Mouse (Mus musculus) mesoderm, embryonic 11.5 days (tissue): ENCODE results near the gene Slc37a4.
"Not testable (repeated sequence)": the region's sequence is repeated elsewhere in the genome, so short reads cannot be mapped to it uniquely, and the experiment has no call there.

Source experiments
- DNase-seq: peaks from one replicate; pipeline ENCODE4 v3.0.0-alpha.2; 2012; ENCODE audit warnings: low read depth, low spot score

Gene Slc37a4

DNA sequence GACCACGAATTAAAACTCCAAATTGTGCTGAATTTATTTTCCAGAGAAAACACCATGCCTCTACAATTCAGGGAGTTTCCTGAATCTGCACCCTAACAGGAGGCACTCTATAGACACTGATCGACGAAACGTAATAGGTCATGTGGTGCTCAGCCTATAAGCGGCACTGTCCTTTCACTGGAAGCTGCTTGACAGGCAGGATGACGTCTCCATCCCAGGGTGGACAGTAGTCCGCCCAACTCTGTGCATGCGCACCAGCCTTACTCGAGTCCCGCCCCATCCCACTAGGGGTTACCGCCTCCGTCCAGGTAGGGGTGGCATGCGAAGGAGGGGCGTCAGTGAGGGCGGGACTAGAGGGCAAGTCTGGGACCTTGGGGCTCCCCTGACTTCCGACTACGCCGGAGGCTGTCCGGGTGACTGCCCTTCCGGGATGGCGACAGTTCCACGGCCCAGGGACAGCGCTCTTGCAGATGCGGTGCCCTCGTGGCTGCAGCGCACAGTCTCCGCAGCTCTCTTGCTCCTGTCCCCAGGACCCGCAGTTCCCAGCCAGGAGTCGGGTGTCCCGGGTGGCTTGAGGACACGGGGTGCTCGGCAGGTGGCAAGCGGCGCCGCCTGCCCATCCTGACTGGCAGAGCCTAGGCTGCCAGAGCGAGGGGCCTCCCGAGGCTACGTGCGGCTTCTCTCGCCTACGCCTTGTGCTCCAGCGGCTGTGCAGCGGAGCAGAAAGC lies at the start of gene Slc37a4:
Gene Slc37a4 (plus strand): TSS at position 169 of the 728 bp plus-strand sequence.
- DNase-seq, result peak; percentile 93

DNA sequence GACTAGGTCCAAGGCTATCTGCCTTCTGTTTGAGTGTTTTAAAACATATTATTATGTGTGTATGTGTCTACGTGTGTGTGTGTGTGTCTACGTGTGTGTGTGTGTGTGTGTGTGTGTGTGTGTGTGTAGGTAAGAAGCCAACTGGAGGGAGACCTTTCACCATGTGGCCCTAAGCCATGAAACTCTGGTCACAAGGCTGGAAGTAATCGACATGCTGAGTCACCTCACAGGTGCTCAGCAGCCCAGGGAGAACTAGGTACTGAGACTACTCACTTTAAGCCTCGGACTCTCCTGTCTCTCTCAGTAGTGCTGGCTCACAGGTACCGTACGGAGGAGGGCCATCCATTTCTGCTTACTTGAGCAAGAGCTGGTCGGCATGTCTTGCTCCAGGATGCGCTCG lies 49.5 kb upstream of the Slc37a4 start:
- DNase-seq, result no peak

DNA sequence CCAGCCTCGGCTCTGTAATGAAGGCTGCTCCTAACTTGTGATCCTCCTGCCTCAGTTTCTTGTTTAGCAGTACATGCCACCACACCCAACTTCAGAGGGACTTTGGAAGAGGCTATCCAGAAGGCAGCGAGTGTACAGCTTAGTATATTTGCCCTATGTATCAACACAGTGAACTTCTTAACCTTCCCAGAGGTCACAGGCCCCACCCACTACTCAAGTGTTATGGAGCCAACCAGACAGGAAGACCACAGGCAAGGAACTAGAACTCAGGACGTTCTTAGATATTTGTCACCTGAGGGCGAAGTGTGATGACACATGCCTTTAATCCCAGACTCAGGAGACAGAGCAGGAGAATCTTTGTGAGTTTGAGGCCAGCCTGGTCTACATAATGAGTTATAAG lies 49.0 kb upstream of the Slc37a4 start:
- no peak for DNase-seq

DNA sequence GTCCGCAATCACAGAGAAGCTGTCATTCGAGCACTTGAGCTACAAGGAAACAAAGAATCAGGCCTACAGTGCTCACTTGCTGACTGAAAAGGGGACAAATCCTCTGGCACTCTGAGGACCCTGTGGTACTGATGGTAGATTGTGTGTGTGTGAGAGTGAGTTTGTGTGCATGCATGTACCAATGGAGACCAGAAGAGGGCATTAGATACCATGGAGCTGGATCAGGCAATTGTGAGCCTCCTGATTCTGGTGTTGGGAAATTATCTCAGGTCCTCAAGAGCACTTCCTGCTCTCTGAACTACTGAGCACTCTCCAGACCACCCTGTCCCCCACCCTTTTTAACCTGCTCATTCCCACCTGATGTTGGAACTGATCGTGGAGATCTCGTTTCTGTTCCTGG lies 48.1 kb upstream of the Slc37a4 start:
- no peak for DNase-seq

DNA sequence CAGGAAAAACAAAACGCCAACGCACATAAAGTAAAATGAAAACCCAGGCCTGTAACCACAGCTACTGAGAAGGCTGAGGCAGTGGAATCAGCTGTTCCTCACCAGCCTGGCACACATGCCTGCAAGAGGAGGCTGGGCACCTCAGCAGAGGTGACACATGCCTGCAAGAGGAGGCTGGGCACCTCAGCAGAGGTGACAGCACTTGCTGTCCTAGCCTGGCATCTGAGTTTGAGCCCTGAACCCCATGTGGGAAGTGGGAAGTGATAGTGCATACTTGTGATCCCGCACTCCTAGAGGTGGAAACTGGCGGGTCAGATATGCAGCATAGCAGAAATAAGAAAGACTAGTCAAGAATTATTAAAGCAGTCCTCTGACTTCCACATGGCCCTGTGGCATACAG lies 45.3 kb upstream of the Slc37a4 start:
- DNase-seq, result no peak

DNA sequence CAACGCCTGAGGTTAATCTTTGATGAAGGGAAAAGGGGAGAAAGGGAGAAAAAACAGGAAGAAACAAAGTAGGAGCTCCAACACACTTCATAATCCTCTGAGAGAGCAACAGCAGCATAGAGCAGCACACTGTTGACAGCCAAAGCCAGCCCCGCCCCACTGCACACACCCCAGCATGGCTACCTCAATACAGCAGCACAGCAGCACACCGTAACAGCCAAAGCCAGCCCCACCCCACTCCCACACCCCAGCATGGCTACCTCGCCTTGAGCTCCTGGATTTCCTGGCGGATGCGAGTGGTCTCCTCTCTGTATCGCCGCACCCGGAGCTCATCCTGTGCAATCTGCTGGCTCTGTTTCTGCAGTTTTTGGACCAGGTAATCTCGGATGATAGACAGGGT lies 44.3 kb upstream of the Slc37a4 start:
- no peak for DNase-seq

DNA sequence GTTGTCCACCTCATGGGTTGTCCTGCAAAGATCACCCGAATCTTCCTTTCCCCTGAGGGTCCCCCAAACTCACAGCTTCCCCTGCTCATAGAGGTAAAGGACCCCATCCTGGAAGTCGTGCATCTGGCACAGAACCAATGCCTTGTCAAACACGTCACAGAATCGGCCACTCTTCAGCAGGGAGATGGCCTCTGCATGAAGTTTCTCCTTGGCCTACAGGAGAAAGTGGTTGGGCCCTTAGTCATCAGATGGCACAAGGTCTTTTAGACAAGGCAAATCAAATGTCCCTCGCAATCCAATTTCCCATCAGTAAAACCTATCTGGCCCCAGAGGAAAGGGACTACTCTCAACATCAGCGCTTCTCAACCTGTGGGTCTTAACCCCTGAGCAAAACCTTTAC lies 43.5 kb upstream of the Slc37a4 start:
- no peak for DNase-seq

DNA sequence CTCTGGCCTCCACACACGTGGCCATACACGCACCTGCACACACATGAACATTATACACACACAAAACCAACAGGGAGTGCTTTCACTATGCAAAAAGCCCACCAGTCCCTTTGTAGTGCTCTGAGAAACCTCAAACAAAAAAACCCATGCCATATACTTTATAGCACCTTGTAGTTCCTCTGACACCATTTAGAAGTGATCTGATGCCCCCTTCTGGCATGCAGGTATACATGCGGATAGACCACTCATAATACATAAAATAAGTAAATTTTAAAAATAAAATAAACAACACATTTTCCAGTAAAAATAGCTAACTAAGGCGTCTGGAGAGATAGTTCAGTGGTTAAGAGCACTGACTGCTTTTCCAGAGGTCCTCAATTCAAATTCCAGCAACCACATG lies 39.4 kb upstream of the Slc37a4 start:
- DNase-seq, result peak; percentile 41

DNA sequence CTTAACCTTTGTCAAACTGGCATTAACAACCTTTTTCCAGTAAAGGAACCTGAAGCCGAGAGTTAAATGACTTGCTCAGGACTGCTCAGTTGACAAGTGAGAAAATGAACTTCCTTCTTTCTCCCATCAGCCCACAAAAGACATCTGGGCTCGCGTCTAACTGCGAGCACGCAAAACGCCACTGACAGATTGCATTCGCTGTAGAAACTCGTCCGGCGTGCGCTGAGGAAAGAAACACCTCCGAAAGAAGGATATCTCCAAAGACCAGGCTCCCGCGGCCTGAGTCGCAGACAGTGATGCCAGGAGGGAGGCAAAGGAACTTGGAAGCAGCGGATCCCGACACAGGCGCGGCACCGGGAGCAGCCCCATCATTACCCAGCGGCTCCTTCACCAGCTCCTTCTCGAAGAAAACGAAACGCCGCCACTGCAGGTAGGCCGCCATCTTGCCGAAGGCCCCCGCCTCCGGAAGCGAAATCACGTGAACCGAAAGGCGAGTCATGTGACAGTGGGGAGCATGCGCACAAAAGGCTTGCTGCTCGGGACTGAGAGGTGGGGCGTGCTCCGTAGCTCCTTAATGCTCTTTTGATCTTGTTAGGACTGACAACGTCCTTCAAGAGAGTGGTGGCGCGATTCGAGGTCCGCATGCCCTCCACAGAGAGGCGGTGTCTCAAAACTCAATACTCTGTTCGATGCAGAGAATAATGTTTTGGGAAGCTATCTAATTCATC lies 35.3 kb upstream of the Slc37a4 start, which contains the start of gene Vps11:
Gene Vps11 (minus strand): TSS at position 481 of the 728 bp plus-strand sequence.
- peak; percentile 99 for DNase-seq

DNA sequence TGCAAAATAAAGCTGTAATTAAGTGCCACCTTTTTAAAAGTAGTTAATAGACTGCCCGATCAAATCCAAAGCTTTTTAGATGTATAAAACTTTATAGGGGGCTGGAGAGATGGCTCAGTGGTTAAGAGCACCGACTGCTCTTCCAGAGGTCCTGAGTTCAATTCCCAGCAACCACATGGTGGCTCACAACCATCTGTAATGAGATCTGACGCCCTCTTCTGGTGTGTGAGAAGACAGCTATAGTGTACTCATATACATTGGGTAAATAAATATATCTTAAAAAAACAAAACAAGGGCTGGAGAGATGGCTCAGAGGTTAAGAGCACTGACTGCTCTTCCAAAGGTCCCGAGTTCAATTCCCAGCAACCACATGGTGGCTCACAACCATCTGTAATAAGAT lies 34.7 kb upstream of the Slc37a4 start:
- not testable (repeated sequence) for DNase-seq

DNA sequence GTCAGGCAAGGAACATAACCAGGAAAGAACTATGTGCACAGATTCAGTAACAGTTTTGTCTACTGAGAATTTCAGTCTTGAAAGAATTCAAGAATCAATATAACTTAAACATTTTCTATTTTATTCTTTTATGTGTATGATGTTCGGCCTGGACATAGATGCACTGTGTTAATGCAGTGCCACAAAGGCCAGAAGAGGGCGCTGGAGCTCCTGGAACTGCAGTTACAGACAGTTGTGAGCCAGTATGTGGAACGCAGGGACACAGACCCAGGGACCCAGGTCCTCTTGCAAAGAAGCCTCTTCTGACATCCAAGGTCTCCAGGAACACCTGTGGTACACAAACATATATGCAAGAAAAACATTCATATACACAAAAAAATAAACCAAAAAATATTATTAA lies 32.2 kb upstream of the Slc37a4 start:
- DNase-seq, result peak; percentile 29

DNA sequence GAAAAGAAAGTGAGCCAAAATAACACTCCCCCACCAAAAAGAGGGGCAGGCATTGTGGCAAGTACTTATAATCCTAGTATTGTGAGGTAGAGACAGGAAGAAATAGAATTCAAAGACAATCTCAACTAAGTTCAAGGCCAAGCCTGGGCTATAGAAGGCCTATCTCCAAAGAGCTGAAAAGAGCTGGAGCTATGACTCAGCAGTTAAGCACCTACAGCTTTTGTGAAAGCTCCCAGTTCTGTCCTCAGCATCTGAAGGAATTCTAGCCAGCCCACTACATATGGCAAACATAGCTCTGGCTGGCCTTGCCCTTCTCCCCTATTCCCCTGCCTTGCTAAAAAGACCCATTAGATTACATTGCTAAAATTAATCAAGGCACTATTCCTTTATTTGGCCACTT lies 23.3 kb upstream of the Slc37a4 start:
- no peak for DNase-seq

DNA sequence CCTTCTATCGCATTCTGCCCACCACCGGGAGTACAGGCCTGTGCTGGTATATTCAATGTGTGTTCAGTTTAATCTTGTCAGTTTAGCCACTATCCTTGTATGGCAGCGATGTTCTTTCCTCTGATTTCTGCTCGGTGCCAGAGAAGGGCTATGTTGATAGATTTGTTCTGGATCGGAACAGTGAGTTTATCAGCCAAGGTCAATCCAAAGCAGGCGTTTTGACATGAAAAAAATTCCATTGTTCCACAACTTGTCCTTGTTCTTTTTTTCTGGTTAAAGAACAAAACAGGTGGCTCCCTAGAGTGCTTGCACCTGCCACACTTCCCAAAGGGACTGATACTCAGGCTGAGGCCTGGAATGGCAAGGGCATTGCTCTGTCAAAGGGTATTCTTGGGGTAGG lies 20.5 kb upstream of the Slc37a4 start:
- no peak for DNase-seq

DNA sequence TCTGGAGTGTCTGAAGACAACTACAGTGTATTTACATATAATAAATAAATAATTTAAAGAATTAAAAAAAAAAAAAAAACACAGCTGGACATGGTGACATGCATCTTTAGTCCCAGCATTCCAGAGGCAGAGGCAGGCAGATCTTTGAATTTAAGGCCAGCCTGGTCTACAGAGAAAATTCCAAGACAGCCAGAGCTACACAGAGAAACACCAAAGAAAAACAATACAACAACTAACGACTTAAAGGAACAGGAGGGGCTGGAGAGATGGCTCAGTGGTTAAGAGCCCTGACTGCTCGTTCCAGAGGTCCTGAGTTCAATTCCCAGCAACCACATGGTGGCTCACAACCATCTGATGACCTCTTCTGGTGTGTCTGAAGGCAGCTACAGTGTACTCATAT lies 19.3 kb upstream of the Slc37a4 start:
- not testable (repeated sequence) for DNase-seq

DNA sequence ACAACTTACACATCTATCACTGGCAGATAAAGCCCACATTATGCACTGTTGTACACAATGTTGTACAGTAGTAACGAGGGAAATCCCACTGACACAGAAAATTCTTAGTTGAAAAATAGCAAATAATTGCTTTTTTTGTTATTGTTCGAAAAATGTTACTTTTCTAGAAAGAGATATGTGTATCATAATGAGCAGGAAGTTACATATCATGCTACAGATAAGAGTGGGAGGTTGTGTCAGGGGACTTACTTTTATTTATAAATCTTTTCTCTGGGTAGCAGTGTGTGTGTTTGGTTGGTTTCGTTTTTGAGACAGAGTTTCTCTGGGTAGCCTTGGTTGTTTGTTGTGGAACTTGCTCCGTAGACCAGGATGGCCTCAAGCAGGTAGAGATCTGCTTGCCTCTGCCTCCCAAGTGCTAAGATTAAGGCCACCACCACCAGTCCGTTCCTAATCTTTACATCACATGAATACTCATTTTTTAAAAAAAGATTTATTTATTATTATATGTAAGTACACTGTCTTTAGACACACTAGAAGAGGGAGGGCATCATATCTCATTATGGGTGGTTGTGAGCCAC lies 18.4 kb upstream of the Slc37a4 start:
- DNase-seq, result no peak

DNA sequence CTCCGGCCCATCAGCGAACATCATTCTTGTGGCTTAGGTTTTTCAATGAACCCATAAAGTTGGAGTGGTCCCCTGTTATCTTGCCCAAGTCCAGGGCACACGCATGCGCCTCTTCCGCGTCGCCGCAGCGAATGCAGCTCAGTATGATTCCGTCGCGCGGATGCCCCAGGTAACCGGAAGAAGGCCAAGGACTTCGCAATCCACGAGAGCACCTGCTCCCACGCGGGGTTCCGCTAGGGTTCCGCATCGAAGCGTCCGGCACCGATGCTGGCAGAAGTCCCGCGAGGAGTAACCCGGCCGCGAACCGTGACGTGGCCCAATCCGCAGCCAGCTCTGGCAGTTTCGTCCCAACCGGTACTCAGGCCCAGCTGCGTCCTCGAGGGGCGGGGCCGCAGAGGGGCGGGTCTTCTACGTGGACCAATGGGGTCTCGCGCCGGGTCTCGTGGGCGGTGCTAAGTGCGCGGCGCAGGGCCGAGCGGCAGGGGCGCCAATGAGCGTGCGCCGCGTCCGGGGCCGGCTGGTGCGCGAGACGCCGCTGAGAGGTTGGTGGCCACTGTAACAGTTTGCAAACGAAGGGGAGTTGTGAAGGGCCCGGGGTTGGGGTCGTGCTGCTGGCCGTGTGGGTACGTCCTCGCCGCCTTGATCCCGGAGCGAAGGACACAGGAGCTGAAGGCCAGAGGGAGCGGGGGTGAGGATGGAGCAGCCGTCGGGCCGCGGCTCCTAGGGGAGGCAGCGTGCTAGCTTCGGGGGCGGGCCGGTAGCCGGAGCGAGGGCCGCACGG lies 17.4 kb upstream of the Slc37a4 start, which contains the start of gene Hyou1:
Gene Hyou1 (plus strand): TSS at position 437 of the 781 bp plus-strand sequence.
- DNase-seq, result peak; percentile 98

DNA sequence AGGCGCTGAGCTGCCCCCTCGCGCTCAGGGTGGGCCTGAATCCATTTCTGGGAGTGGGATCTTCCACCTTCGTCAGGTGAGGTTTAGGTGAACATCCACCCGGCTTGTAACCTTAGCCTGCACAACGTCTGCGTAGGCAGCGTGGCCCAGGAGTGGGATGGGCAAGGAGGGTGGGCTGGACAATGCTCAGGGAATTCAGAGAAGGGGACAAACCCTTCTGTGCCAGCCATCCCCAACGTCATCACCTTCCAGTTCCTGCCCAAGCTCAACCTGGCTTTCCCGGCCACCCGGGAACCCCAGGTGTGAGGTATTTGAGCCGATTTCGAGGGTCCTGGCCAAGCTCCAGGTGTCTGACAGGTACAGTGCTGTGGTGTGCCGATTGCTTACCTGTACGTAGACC lies 16.8 kb upstream of the Slc37a4 start:
- DNase-seq, result peak; percentile 43

DNA sequence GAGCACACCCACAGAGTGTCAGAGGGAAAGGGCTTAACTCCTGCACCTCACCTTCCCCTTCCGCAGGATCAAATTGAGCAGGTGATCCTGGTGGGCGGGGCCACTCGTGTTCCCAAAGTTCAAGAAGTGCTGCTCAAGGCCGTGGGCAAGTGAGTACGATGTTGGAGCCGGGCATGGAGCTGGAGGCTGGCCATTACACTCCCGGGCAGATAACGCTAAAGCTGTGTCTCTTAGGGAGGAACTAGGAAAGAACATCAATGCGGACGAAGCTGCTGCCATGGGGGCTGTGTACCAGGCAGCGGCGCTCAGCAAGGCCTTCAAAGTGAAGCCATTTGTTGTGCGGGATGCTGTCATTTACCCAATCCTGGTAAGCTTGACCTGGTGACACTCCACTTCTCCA lies 12.1 kb upstream of the Slc37a4 start:
- DNase-seq, result no peak

DNA sequence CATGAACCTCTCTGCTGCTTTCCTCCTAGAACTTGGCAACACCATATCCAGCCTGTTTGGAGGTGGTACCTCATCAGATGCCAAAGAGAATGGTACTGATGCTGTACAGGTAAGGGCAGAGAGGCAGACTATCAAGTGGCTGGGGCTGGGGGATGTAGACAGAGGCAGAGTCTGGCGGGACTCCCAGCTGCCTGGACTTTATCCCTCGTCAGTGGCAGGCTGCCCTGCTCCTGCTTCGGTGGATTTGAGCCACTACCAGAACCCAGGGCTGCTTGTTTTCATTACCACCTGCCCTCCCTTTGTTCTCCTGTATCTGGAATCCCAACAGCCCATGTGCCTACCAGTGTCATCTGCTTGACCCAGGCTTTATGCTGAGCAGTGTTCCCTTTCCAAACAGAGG lies 9.4 kb upstream of the Slc37a4 start:
- DNase-seq, result no peak

DNA sequence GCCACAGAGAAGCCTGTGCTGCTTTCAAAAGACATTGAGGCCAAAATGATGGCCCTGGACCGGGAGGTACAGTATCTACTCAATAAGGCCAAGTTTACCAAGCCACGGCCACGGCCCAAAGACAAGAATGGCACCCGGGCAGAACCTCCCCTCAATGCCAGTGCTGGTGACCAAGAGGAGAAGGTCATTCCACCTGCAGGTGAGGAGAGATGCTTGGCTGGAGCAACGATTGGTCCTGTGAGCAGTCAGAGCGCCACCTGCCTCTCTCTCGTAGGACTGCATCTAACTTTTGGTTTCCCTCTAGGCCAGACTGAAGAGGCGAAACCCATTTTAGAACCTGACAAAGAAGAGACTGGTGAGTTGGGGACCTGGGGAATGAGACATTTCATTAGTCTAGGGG lies 7.4 kb upstream of the Slc37a4 start:
- DNase-seq, result peak; percentile 41

DNA sequence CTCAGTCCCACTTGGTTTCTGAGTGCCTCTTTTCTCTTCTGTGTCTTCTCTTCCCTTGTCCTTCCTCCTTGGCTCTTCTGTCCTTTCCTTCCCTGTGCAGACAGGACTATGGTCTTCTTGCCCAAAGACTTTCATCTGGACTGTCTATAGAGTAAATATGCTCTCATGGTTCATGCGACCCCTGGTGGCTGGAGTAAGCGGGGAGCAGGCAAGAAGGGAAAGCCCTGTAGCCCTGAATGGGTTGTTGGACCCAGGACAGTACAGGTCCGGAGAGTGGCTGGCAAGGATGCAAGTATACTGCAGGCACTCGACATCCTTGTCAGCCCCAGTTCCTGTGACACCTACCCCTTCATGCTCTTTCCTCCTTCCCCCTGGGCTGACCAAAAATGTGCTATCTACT lies 5.2 kb upstream of the Slc37a4 start:
- peak; percentile 66 for DNase-seq

DNA sequence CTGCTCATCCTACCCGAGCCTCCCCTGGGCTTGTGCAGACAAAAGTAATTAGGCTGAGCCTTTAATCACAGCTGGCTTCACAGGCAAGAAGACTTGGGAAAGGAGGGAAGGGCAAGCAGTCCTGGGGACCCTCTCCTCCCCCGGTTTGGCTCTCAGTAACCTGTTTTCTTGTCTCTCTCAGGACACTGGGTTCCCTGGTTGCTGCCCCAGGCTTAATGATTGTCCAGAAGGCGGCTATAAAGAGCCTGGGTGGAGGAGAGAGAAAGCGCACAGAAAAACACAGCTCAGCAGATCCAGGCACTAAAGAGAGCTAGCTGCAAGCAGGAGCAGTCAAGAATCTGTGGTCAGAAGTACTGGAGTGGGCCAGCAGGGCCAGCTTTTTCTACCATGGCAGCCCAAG lies 1.4 kb downstream of the Slc37a4 start:
- DNase-seq, result no peak
